Mouse (Mus musculus) lung, postnatal 0 days (tissue): ENCODE measurements at regions not wholly inside any gene's neighbourhood (a gene's known extent, or its start where the extent isn't known, plus 50 kb on each side); places are given as distances from the start of the nearest gene placed in this dataset.

Source experiments
- ATAC-seq: fragments of 200-750 bp; cut with Nextera tagmentation; 2 replicates; pipeline ENCODE4 v1.8.0; 2017; ENCODE audit warnings: moderate library complexity
- DNase-seq: peaks from one replicate; pipeline ENCODE4 v3.0.0-alpha.2; 2016; ENCODE audit warnings: low spot score
- H3K27ac ChIP-seq: fragments of 300-500 bp; sonication (generic); 2 replicates; pipeline ENCODE4 v1.5.1; 2014; ENCODE audit warnings: antibody characterized with exemption, mild to moderate bottlenecking, low read length, mixed read lengths
- H3K27me3 ChIP-seq: fragments of 300-500 bp; sonication (generic); replicated peaks from 2 replicates; pipeline ENCODE4 v1.6.1; 2014; ENCODE audit warnings: low read length, mixed read lengths; ENCODE audit not compliant: insufficient read depth
- H3K36me3 ChIP-seq: fragments of 300-500 bp; sonication (generic); 2 replicates; pipeline ENCODE4 v1.6.1; 2014; ENCODE audit warnings: low read length, mixed read lengths; ENCODE audit not compliant: insufficient read depth
- H3K4me1 ChIP-seq: fragments of 300-500 bp; sonication (generic); 2 replicates; pipeline ENCODE4 v1.6.1; 2014; ENCODE audit warnings: antibody characterized with exemption, low read depth, low read length, mixed read lengths; ENCODE audit not compliant: insufficient read depth
- H3K4me2 ChIP-seq: fragments of 300-500 bp; sonication (generic); replicated peaks from 2 replicates; pipeline ENCODE4 v1.6.1; 2014; ENCODE audit warnings: low read depth, mild to moderate bottlenecking, low read length, moderate library complexity, mixed read lengths
- H3K4me3 ChIP-seq: fragments of 300-500 bp; sonication (generic); 2 replicates; pipeline ENCODE4 v1.5.1; 2014; ENCODE audit warnings: low read depth, low read length
- H3K9ac ChIP-seq: fragments of 300-500 bp; sonication (generic); replicated peaks from 2 replicates; pipeline ENCODE4 v1.6.1; 2014; ENCODE audit warnings: low read depth, mild to moderate bottlenecking
- H3K9me3 ChIP-seq: fragments of 300-500 bp; sonication (generic); 2 replicates; pipeline ENCODE4 v1.6.1; 2016; ENCODE audit warnings: low read length, mixed read lengths
- CTCF ChIP-seq: IDR thresholded peaks from 2 replicates; pipeline ENCODE4 v1.5.1; 2016; ENCODE audit warnings: antibody characterized with exemption, mild to moderate bottlenecking
- EP300 ChIP-seq: IDR thresholded peaks from 2 replicates; pipeline ENCODE4 v1.6.1; 2016; ENCODE audit warnings: antibody characterized with exemption, mild to moderate bottlenecking, control low read depth
- WGBS: fragments of 180-500 bp; shearing (Covaris S2); extraction: QIAGEN DNeasy Blood & Tissue Kit; methylation state at CpG from one replicate; pipeline ENCODE4 v1.1.7; 2014; 5-methylcytosine and 5-hydroxymethylcytosine counted together

- 71% methylated on average over 2 of the region's 2 CpGs for WGBS
- H3K9me3 ChIP-seq, result no peaks in the 10 kb centered on the region
- DNase-seq (no peak), ATAC-seq (no peak)
- no peak overlapping the region for H3K27ac ChIP-seq
- no peak overlapping the region for H3K4me2 ChIP-seq
- H3K36me3 ChIP-seq, result no peaks in the 10 kb centered on the region
- peaks cover 7% of the 10 kb centered on the region; the same call in 1 of the 2 replicates for H3K4me1 ChIP-seq
- H3K4me3 ChIP-seq, result no peak overlapping the region
- no peak overlapping the region for H3K9ac ChIP-seq
- H3K27me3 ChIP-seq, result 0 out of 2 replicates have a peak, but pooled peaks cover 2% of the 10 kb centered on the region
- TF ChIP-seq CTCF (no peak), EP300 (no peak)
Observed at GRCm38 (mm10) chr4:8920306-8920705, 681.5 kb upstream of the Car8 start.

DNA sequence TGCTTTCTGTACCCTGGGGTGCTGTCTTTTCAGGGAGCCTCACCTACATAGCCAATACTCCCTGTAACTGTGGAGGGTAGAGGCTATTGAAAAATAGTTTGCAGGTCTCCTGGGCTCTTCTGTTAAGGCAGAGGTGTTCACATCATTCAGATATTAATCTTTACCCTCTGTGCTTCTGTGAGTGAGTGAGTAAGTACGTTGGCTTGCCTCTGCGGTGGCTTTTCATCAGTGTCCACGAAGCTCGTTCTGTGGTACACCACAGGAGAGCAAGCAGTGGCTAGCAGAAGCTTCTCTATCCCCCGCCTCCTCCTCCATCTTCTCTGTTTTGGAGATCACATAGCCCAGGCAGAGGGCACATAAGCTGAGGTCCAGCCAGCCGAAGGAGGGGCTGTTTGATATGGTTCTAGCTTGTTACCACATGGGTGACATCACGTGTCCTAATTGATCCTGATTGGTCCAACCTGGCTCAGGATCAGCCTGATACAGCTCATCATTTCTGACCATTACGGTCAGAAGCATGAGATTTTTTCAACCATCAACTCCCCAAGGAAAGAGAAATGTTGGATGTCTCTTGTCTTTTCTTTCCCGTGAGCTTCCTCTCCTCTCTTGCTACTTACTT lies 680.6 kb upstream of the Car8 start:
- 0 out of 2 replicates have a peak, but pooled peaks cover 2% of the 10 kb centered on the region for H3K27me3 ChIP-seq
- H3K4me2 ChIP-seq, result no peak overlapping the region
- H3K9ac ChIP-seq, result no peak overlapping the region
- no peak overlapping the region for H3K27ac ChIP-seq
- TF ChIP-seq EP300, result no peak
- H3K4me1 ChIP-seq, result peaks cover 7% of the 10 kb centered on the region; the same call in 1 of the 2 replicates
- no peaks in the 10 kb centered on the region for H3K36me3 ChIP-seq
- ATAC-seq (no peak), DNase-seq (no peak)
- 91% methylated on average over 9 of the region's 9 CpGs for WGBS
- no peak overlapping the region for H3K4me3 ChIP-seq
- no peaks in the 10 kb centered on the region for H3K9me3 ChIP-seq
